Mouse (Mus musculus): ENCODE measurements at regions not wholly inside any gene's neighbourhood (a gene's known extent, or its start where the extent isn't known, plus 50 kb on each side); places are given as distances from the start of the nearest gene placed in this dataset.

- TF ChIP-seq POLR2A (IDR thresholded peaks at IDR 0.05; ENCODE audit: low read depth, low read length) (no peak), CTCF (conservative IDR thresholded peaks at IDR 0.05; ENCODE audit: insufficient read depth, insufficient read length, low read depth, low read length) (no peak)
Measured at GRCm38 (mm10) chr1:177642712-177643467, 86.7 kb upstream of the 1700016C15Rik start.
